Mouse (Mus musculus) limb, embryonic 11.5 days (tissue): ENCODE measurements around the gene Sult1a1. TPM values are rescaled to one million over a fixed set of nuclear protein-coding genes. Genes with fewer than 3 reads are reported as not detected.

Source experiments
- ATAC-seq: fragments of 200-750 bp; cut with Nextera tagmentation; 2 replicates; pipeline ENCODE4 v1.8.0; 2017; ENCODE audit warnings: low read depth; ENCODE audit not compliant: insufficient number of reproducible peaks, low FRiP score, low TSS enrichment
- DNase-seq: peaks from one replicate; pipeline ENCODE4 v3.0.0-alpha.2; 2015; ENCODE audit warnings: low spot score
- H3K27ac ChIP-seq: fragments of 300-500 bp; sonication (generic); replicated peaks from 2 replicates; pipeline ENCODE4 v1.5.1; 2014; ENCODE audit warnings: low read depth, mild to moderate bottlenecking, low read length
- H3K27me3 ChIP-seq: fragments of 300-500 bp; sonication (generic); 2 replicates; pipeline ENCODE4 v1.6.1; 2014; ENCODE audit warnings: mild to moderate bottlenecking, low read length, mixed read lengths; ENCODE audit not compliant: control insufficient read depth, insufficient read depth
- H3K36me3 ChIP-seq: fragments of 300-500 bp; sonication (generic); 2 replicates; pipeline ENCODE4 v1.6.1; 2014; ENCODE audit warnings: mild to moderate bottlenecking, low read length, moderate library complexity, mixed read lengths; ENCODE audit not compliant: control insufficient read depth, insufficient read depth
- H3K4me1 ChIP-seq: fragments of 300-500 bp; sonication (generic); 2 replicates; pipeline ENCODE4 v1.6.1; 2014; ENCODE audit warnings: low read length, mixed read lengths; ENCODE audit not compliant: control insufficient read depth, insufficient read depth
- H3K4me2 ChIP-seq: fragments of 300-500 bp; sonication (generic); 2 replicates; pipeline ENCODE4 v1.6.1; 2014; ENCODE audit warnings: low read depth, mild to moderate bottlenecking, moderate library complexity; ENCODE audit not compliant: severe bottlenecking
- H3K4me3 ChIP-seq: fragments of 300-500 bp; sonication (generic); 2 replicates; pipeline ENCODE4 v1.5.1; 2014; ENCODE audit warnings: low read depth, low read length
- H3K9ac ChIP-seq: fragments of 300-500 bp; sonication (generic); 2 replicates; pipeline ENCODE4 v1.6.1; 2014; ENCODE audit warnings: mild to moderate bottlenecking, low read length
- H3K9me3 ChIP-seq: fragments of 300-500 bp; sonication (generic); 2 replicates; pipeline ENCODE4 v1.6.1; 2016; ENCODE audit warnings: low read length; ENCODE audit not compliant: control insufficient read depth
- WGBS: fragments of 180-500 bp; shearing (Covaris S2); extraction: QIAGEN DNeasy Blood & Tissue Kit; methylation state at CpG from one replicate; pipeline ENCODE4 v1.1.7; 2014; 5-methylcytosine and 5-hydroxymethylcytosine counted together
- polyA plus RNA-seq: library from polyadenylated mRNA; unstranded; fragments of >200 nt; fragmentation: Nextera tagmentation; extraction: Ambion mirVana; gene quantifications from 2 replicates; pipeline ENCODE4 v1.2.1, GENCODE M21; 2014

The Sult1a1 gene
- polyA plus RNA-seq, 1 experiment from 2014 or later: 0.23 TPM

DNA sequence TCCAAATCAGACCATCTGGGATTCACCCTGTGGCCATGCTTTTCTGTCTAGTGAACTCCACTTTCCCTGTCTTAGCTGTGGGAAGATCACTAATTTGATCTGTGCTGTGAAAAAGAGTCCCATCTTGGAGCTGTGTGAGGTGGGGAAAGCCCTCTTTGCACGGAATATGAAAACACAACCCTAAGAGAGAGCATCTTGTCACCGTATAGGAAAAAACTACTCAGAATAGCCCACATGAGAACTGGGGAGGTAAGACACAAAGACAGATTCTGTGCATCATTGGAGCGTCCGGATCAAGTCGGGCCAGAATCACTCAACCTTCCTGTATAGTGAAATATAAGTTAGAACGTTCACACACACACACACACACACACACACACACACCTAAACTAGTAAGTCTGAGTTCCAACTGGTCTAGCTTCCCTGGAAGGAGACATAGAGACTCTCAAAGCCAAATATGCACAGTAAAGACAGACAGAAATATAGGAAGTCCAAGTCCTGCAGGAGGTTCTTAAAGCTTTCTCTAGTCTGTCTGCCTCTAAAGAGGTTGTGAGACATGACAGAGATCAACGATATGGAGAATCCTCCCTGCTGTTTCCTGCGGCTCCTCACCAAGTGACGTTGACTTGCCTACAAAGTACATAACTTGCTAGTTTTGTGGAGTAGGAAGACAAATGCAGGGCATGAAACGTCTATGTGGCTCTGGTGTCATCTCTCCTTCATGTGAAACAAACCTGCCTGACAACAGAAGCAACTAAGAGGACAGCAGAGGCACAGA is 32.1 kb upstream of the Sult1a1 start:
- WGBS: 81% methylated on average over 10 of the region's 10 CpGs
- ATAC-seq: no peak
- DNase-seq: no peak
- H3K4me2 ChIP-seq: no peak overlapping the region
- H3K9me3 ChIP-seq: no peaks in the 10 kb centered on the region; the same call in 1 of the 2 replicates
- H3K4me1 ChIP-seq: peaks cover 8% of the 10 kb centered on the region
- H3K27ac ChIP-seq: no peak overlapping the region
- peaks cover 3% of the 10 kb centered on the region; the same call in 1 of the 2 replicates for H3K27me3 ChIP-seq
- H3K9ac ChIP-seq: no peak overlapping the region
- H3K4me3 ChIP-seq: no peak overlapping the region
- no peaks in the 10 kb centered on the region for H3K36me3 ChIP-seq

DNA sequence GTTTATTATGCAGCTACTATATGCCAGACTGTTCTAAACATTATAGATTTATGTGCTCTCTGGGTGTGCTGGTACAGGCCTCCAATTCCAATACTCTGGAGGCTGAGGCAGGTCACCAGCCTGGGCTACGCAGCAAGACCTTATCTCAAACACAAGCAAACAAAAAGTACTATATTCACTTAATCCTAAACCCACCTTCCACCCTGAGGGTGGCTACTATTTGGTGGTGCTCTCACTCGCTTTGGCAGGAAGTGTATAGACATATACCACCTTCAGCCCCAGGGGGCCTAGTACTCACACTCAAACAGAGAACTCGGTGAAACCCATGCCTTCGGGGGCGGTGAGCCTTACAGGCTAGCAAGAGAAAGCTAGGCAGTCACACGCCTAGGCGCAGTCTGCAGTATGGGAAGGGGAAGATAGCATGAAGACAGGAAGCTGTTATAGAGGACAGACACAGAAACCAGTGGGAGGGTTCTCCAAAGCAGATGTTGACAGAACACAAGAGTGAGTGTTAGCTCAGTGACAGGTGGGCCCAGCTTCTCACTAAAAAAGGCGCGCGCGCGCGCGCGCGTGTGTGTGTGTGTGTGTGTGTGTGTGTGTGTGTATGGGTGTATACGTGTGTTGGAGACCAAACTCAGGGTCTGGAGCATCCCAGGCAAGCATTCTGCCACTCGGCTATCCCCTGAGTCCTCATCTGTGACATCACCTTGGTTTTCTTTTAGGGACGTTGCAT is 31.4 kb upstream of the Sult1a1 start, which contains the start of gene Coro1a:
Coro1a (minus strand) TSS at position 346 of the 733 bp plus-strand sequence.
- WGBS: 90% methylated on average over 19 of the region's 19 CpGs
- Histone ChIP-seq H3K9ac (no peak within 1 kb of the TSS), H3K36me3 (no peaks in the 10 kb centered on the region), H3K27ac (no peak within 1 kb of the TSS), H3K4me1 (peaks cover 8% of the 10 kb centered on the region), H3K9me3 (no peaks in the 10 kb centered on the region; the same call in 1 of the 2 replicates), H3K4me2 (no peak within 1 kb of the TSS), H3K4me3 (no peak within 1 kb of the TSS), H3K27me3 (peaks cover 5% of the 10 kb centered on the region; the same call in 1 of the 2 replicates)
- ATAC-seq: no peak
- DNase-seq: no peak

DNA sequence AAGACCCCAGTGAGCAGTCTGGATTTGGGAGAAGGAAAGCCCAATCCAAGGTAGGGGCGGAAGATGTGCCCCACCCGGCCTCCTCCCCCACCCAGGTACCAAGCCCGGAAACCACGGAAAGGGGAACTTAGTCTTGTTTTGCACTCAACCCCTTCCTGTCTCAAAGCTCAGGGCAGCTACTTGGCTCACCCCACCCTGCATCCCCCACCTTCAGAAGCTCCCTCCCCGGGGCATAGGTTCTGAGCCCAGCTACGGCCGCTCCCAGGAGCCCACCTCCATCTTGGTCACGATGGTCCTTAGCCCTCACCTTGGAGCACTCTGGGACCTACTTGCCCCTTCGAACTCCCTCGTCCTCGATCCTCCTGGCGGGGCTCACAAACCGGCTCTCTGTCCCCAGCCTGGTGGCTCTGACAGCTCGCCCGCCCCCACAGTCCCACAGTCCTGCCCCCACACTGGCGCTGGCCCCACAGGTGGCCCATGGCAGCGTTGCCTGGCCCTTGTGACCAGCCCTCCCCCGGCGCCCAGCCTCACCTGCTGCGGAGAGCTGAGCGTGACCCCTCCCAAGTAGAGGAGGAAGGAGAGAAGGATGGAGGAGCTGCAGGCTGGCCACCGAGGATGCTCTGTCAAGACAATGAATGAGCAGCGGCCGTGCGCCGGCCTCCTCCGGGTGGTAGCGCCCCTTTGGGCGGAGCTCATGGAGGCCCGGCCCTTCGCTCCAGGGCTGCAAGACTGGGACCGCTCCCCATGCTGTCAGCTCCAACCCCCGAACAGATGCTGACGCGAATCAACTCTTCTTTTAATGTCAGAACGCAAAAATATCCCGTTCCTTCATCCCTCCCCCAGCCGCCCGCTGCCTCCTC is 28.1 kb upstream of the Sult1a1 start:
- WGBS: 3% methylated on average over 38 of the region's 39 CpGs
- Histone ChIP-seq H3K27ac (no peak overlapping the region), H3K4me1 (peaks cover 8% of the 10 kb centered on the region), H3K36me3 (no peaks in the 10 kb centered on the region), H3K4me2 (peak overlapping the region; percentile 99), H3K9me3 (no peaks in the 10 kb centered on the region; the same call in 1 of the 2 replicates), H3K4me3 (peak overlapping the region; percentile 62), H3K9ac (peak overlapping the region; percentile 65), H3K27me3 (peaks cover 5% of the 10 kb centered on the region; the same call in 1 of the 2 replicates)
- DNase-seq (peak; percentile 77), ATAC-seq (no peak; the same call in 1 of the 2 replicates)

DNA sequence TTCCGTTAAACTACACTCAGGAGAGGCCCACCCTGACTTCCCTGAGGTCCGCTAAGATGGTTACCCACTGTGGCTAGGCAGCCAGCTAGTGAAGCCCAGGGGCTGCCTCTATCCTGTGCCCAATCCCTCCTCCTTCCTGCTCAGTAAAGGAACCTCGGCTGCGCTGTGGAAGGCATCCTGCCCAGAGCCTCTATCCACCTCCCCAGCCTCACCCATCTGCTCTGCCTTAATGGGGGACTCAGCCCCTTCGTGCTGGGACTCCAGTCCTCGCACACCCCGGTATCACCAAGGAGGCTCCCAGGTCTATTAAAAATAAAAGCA is 27.5 kb upstream of the Sult1a1 start:
- peak overlapping the region; percentile 99 for H3K4me2 ChIP-seq
- H3K36me3 ChIP-seq: no peaks in the 10 kb centered on the region
- H3K4me1 ChIP-seq: peaks cover 8% of the 10 kb centered on the region
- no peak overlapping the region for H3K27ac ChIP-seq
- WGBS: 15% methylated on average over 7 of the region's 7 CpGs
- no peaks in the 10 kb centered on the region for H3K9me3 ChIP-seq
- H3K9ac ChIP-seq: peak overlapping the region; percentile 34
- H3K4me3 ChIP-seq: peak overlapping the region; percentile 62; the same call in 1 of the 2 replicates
- no peak for DNase-seq
- H3K27me3 ChIP-seq: peaks cover 5% of the 10 kb centered on the region; the same call in 1 of the 2 replicates
- no peak for ATAC-seq

DNA sequence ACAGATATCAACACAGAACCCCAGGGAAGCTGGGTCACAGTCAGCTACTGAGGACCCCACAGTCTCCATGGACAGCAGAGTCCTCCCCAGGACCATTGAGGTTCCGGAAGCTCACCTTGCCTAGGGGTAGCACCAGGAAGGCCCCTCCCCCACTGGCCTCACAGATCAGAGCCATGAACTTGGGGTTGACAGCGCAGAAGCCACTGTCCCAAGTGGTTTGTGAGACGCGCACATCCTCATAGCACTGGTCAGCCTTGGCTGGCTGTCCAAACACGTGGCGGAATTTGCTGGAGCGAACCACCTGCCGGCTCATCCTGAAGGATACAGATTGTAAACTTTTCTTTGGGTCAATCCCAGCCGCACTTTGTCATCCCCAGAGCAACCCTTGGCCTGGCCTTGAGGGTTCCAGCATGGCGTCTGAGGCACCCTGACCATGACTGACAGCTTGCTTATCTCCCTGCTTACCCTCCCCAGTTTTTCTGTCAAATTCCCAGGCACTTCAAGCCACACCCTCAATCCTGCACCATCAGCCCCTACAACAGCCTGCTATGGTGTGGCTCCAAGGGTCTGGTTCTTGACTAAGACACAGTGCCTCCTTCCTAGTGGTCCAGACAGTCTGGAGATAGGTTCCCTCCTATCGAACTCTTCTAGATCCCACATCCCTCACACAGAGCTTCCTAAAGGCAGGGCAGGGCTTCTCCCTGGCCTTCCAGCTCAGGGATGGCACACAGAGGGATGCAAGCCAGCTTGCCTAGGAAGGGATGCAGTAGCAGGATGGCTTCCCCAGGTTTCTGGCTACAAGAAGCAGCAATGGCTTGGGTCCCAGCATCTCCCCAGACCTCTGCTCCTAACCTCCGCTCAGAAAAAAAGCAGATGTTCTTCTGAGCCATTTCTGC is 26.9 kb upstream of the Sult1a1 start:
- H3K9me3 ChIP-seq: no peaks in the 10 kb centered on the region
- H3K27me3 ChIP-seq: peaks cover 5% of the 10 kb centered on the region; the same call in 1 of the 2 replicates
- no peak for ATAC-seq
- DNase-seq: no peak
- peak overlapping the region; percentile 99; the same call in 1 of the 2 replicates for H3K4me2 ChIP-seq
- 80% methylated on average over 12 of the region's 12 CpGs for WGBS
- no peak overlapping the region for H3K27ac ChIP-seq
- no peaks in the 10 kb centered on the region for H3K36me3 ChIP-seq
- H3K4me3 ChIP-seq: no peak overlapping the region
- peaks cover 8% of the 10 kb centered on the region for H3K4me1 ChIP-seq
- peak overlapping the region; percentile 34; the same call in 1 of the 2 replicates for H3K9ac ChIP-seq

DNA sequence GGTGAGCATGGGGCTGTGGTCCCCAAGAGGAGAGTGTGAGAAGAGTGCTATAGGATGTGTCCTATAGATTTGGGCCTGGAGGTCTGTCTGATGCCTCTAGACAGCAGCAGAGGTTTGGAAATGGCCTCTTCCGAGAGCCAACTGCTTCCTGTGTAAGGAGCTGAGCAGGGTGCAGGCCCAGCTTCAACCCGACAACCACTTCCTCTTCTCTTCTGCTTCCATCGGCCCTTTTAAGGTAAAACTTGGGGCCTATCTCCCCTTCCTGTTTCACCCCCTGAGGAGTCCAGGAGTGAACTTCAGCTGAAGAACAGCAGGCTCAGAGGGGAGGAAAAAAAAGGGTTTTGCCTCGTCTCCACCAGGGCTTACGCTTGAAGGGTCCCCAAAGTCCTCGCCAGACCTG is 26.1 kb upstream of the Sult1a1 start:
- WGBS: 80% methylated on average over 6 of the region's 6 CpGs
- no peak overlapping the region for H3K9ac ChIP-seq

DNA sequence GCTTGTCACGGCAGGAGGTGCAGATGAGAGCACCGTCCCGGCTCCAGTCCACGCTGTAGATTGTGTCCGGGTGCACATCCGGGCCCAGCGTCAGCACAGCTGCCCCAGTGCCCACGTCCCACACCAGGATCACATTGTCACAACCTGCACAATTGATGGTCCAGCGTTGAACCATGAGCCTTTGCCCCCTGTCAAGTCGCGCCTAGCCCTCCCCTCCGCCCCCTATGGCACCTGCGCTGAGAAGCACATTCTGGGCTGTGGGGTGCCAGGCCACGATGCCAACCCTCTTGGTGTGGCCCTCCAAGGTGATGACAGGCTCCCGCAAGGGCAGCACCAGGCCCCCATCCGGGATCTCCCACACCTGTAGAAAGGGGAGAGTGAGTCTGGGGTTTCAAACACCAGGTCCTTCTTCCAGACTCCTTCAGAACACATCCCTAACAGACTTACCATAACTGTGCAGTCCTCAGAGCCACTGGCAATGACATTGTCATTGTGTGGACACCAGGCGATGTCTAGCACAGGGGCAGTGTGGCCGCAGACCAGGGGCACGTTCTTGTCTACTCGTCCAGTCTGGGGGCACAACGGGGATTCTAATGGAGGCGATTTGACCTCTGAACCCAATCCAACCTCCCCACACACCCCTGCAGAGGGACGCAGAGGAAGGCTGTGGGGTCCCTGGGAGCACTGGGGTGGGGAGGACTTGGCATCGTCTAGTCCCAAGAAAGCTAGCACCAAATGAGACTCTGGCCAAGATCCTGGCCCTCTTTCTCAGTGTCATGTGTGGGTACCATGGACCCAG is 25.5 kb upstream of the Sult1a1 start:
- DNase-seq (no peak), ATAC-seq (no peak)
- H3K9ac ChIP-seq: no peak overlapping the region
- H3K27ac ChIP-seq: no peak overlapping the region
- peaks cover 9% of the 10 kb centered on the region for H3K4me1 ChIP-seq
- no peaks in the 10 kb centered on the region for H3K9me3 ChIP-seq
- H3K36me3 ChIP-seq: 0 out of 2 replicates have a peak, but pooled peaks cover 2% of the 10 kb centered on the region
- H3K27me3 ChIP-seq: peaks cover 5% of the 10 kb centered on the region; the same call in 1 of the 2 replicates
- WGBS: 57% methylated on average over 24 of the region's 24 CpGs
- no peak overlapping the region for H3K4me3 ChIP-seq
- no peak overlapping the region for H3K4me2 ChIP-seq

More for the DNA sequence above, 26.1 kb upstream of the Sult1a1 start:
- Histone ChIP-seq H3K4me2 (no peak overlapping the region), H3K4me1 (peaks cover 8% of the 10 kb centered on the region), H3K9me3 (no peaks in the 10 kb centered on the region), H3K36me3 (0 out of 2 replicates have a peak, but pooled peaks cover 2% of the 10 kb centered on the region), H3K4me3 (no peak overlapping the region), H3K27me3 (peaks cover 5% of the 10 kb centered on the region; the same call in 1 of the 2 replicates), H3K27ac (no peak overlapping the region)
- DNase-seq: no peak
- no peak for ATAC-seq
